8 mouse cellular contexts compared by ENCODE assay signal in genomic region chr9:75313138-75313831, GRCm38 (mm10). TPM values are rescaled to one million over a fixed set of nuclear protein-coding genes. Genes with fewer than 3 reads are reported as not detected.
DNase-seq lines count a peak whose midpoint lies in the region; ATAC-seq and TF ChIP-seq lines count a peak whose summit lies in the region.

No protein-coding gene starts in this region.

- peak overlapping the region; percentile 62 for H3K9ac ChIP-seq in kidney, postnatal 0 days (ENCODE audit: low read depth, low read length)
- H3K9ac ChIP-seq in hindbrain, embryonic 11.5 days (ENCODE audit: low read depth, low read length): peak overlapping the region; percentile 1; the same call in 1 of the 2 replicates
- peak overlapping the region; percentile 83 for H3K9ac ChIP-seq in midbrain, embryonic 13.5 days (replicated peaks)

- H3K4me2 ChIP-seq in kidney, postnatal 0 days (ENCODE audit: low read length): peak overlapping the region; percentile 64
- H3K4me2 ChIP-seq in hindbrain, embryonic 11.5 days (replicated peaks; ENCODE audit: low read depth, low read length): peak overlapping the region; percentile 58
- peak overlapping the region; percentile 66 for H3K4me2 ChIP-seq in midbrain, embryonic 13.5 days (replicated peaks)

- ATAC-seq in kidney, postnatal 0 days (replicated peaks; ENCODE audit: low FRiP score, low read depth): no peak; the same call in 1 of the 2 replicates
- peak; percentile 36 for ATAC-seq in hindbrain, embryonic 11.5 days (ENCODE audit: low FRiP score)
- peak; percentile 46; the same call in 1 of the 2 replicates for ATAC-seq in midbrain, embryonic 13.5 days

- TF ChIP-seq CTCF in kidney, postnatal 0 days (IDR thresholded peaks at IDR 0.05; ENCODE audit: low read depth): no peak
- TF ChIP-seq CTCF in bone marrow, adult 2 months (IDR thresholded peaks at IDR 0.05; ENCODE audit: control insufficient read depth, insufficient read depth, low read length): no peak

- peak overlapping the region; percentile 61 for H3K4me3 ChIP-seq in kidney, postnatal 0 days (replicated peaks; ENCODE audit: low read depth, low read length)
- H3K4me3 ChIP-seq in bone marrow, adult 2 months (replicated peaks; ENCODE audit: control insufficient read depth, low read depth, low read length): peak overlapping the region; percentile 11
- peak overlapping the region; percentile 67 for H3K4me3 ChIP-seq in hindbrain, embryonic 11.5 days (ENCODE audit: low read depth, low read length)
- peak overlapping the region; percentile 77 for H3K4me3 ChIP-seq in midbrain, embryonic 13.5 days (replicated peaks)

- H3K4me1 ChIP-seq in kidney, postnatal 0 days (replicated peaks; ENCODE audit: insufficient read depth, low read length): peaks cover 10% of the 10 kb centered on the region; the same call in 1 of the 2 replicates
- H3K4me1 ChIP-seq in bone marrow, adult 2 months (ENCODE audit: control insufficient read depth, insufficient read depth, low read length): peaks cover 4% of the 10 kb centered on the region
- H3K4me1 ChIP-seq in hindbrain, embryonic 11.5 days (replicated peaks; ENCODE audit: control insufficient read depth, insufficient read depth, low read length): peaks cover 6% of the 10 kb centered on the region
- H3K4me1 ChIP-seq in midbrain, embryonic 13.5 days (replicated peaks): peaks cover 24% of the 10 kb centered on the region

- H3K27ac ChIP-seq in kidney, postnatal 0 days: no peak overlapping the region
- H3K27ac ChIP-seq in bone marrow, adult 2 months (ENCODE audit: control insufficient read depth, insufficient read depth, low read depth, low read length, poor library complexity): no peak overlapping the region
- no peak overlapping the region for H3K27ac ChIP-seq in hindbrain, embryonic 11.5 days (ENCODE audit: low read depth, low read length)
- peak overlapping the region; percentile 86 for H3K27ac ChIP-seq in midbrain, embryonic 13.5 days

- 40% methylated on average over 11 of the region's 11 CpGs for WGBS in kidney, postnatal 0 days
- 57% methylated on average over 11 of the region's 11 CpGs for WGBS in bone marrow, adult 2 months
- WGBS in hindbrain, embryonic 11.5 days: 18% methylated on average over 7 of the region's 11 CpGs
- WGBS in midbrain, embryonic 13.5 days: 34% methylated on average over 11 of the region's 11 CpGs

- H3K9me3 ChIP-seq in kidney, postnatal 0 days (replicated peaks; ENCODE audit: low read length): no peaks in the 10 kb centered on the region
- no peaks in the 10 kb centered on the region for H3K9me3 ChIP-seq in hindbrain, embryonic 11.5 days (ENCODE audit: control insufficient read depth, low read length)
- H3K9me3 ChIP-seq in midbrain, embryonic 13.5 days: no peaks in the 10 kb centered on the region

- no peak for TF ChIP-seq POLR2A in bone marrow, adult 2 months (IDR thresholded peaks at IDR 0.05; ENCODE audit: borderline replicate concordance, control insufficient read depth, low read depth, low read length)

- H3K36me3 ChIP-seq in kidney, postnatal 0 days (ENCODE audit: insufficient read depth, low read length): no peaks in the 10 kb centered on the region
- no peaks in the 10 kb centered on the region for H3K36me3 ChIP-seq in hindbrain, embryonic 11.5 days (ENCODE audit: control insufficient read depth, insufficient read depth, low read length)
- peaks cover 7% of the 10 kb centered on the region; the same call in 1 of the 2 replicates for H3K36me3 ChIP-seq in midbrain, embryonic 13.5 days

- no peaks in the 10 kb centered on the region for H3K27me3 ChIP-seq in kidney, postnatal 0 days (ENCODE audit: insufficient read depth, low read length)
- H3K27me3 ChIP-seq in hindbrain, embryonic 11.5 days (ENCODE audit: control insufficient read depth, insufficient read depth, low read length): no peaks in the 10 kb centered on the region
- H3K27me3 ChIP-seq in midbrain, embryonic 13.5 days: no peaks in the 10 kb centered on the region

- peak; percentile 35 for DNase-seq in kidney, postnatal 0 days (ENCODE audit: low spot score)
- DNase-seq in kidney, postnatal 10 days: no peak
- peak; percentile 52 for DNase-seq in hindbrain, embryonic 11.5 days (ENCODE audit: low spot score)
- no peak for DNase-seq in ovary, adult 18-20 months (ENCODE audit: low spot score)
- no peak for DNase-seq in right cerebral cortex, postnatal 36 days (ENCODE audit: low spot score in 2 of 2)
- no peak for DNase-seq in right cerebral cortex, adult 18-20 months

RNA-seq across cellular contexts. Expression of gene Gnb5, which starts 7.2 kb away (rescaled TPM):
- polyA plus RNA-seq in kidney, postnatal 0 days (2015; fragmentation: Nextera tagmentation; extraction: Ambion mirVana): 35.0 and 37.6 TPM in 2 replicates
- 5.2 TPM in 1 of 2 replicates, not detected in the other for polyA plus RNA-seq in bone marrow, adult 2 months (2011; ENCODE audit: insufficient read depth, insufficient read length, low replicate concordance, missing spikeins)
- polyA plus RNA-seq in hindbrain, embryonic 11.5 days (2014; fragmentation: Nextera tagmentation; extraction: Ambion mirVana): 34.7 and 34.8 TPM in 2 replicates
- 46.4 and 50.2 TPM in 2 replicates for polyA plus RNA-seq in midbrain, embryonic 13.5 days (2015; fragmentation: Nextera tagmentation; extraction: Ambion mirVana)

RNA-seq across cellular contexts. Expression of gene Bcl2l10, which starts 34.3 kb away (rescaled TPM):
- not detected in 2 replicates for polyA plus RNA-seq in kidney, postnatal 0 days (2015; fragmentation: Nextera tagmentation; extraction: Ambion mirVana)
- polyA plus RNA-seq in bone marrow, adult 2 months (2011; ENCODE audit: insufficient read depth, insufficient read length, low replicate concordance, missing spikeins): not detected in 2 replicates
- not detected in 2 replicates for polyA plus RNA-seq in hindbrain, embryonic 11.5 days (2014; fragmentation: Nextera tagmentation; extraction: Ambion mirVana)
- polyA plus RNA-seq in midbrain, embryonic 13.5 days (2015; fragmentation: Nextera tagmentation; extraction: Ambion mirVana): not detected in 2 replicates

Comparison
In these comparisons a context has a peak if more than half of its experiments do, and no peak if none do; other contexts are left out.
1. DNase-seq: peak in kidney, postnatal 0 days (single experiment) and hindbrain, embryonic 11.5 days (single experiment); none in kidney, postnatal 10 days (single experiment), ovary, adult 18-20 months (single experiment), right cerebral cortex, postnatal 36 days (0 of 2) and right cerebral cortex, adult 18-20 months (single experiment).
2. H3K4me3 ChIP-seq: peak in every context shown above with its lines; median percentile 77 in midbrain, embryonic 13.5 days; 67 in hindbrain, embryonic 11.5 days; 61 in kidney, postnatal 0 days; 11 in bone marrow, adult 2 months.
3. H3K9ac ChIP-seq: peak in every context shown above with its lines; median percentile 83 in midbrain, embryonic 13.5 days; 62 in kidney, postnatal 0 days; 1 in hindbrain, embryonic 11.5 days.
4. Peak in every context shown above with its lines, with median percentiles within 50 percentile points of each other: H3K4me2 ChIP-seq.